Mouse (Mus musculus) hindbrain, embryonic 16.5 days (tissue): ENCODE measurements around the gene Ung. TPM values are rescaled to one million over a fixed set of nuclear protein-coding genes. Genes with fewer than 3 reads are reported as not detected.

Source experiments
- ATAC-seq: fragments of 200-750 bp; cut with Nextera tagmentation; 2 replicates; pipeline ENCODE4 v1.8.0; 2017; ENCODE audit warnings: moderate TSS enrichment, moderate library complexity
- H3K27ac ChIP-seq: fragments of 300-500 bp; sonication (generic); 2 replicates; pipeline ENCODE4 v1.5.1; 2014; ENCODE audit warnings: low read depth, mild to moderate bottlenecking, control low read depth, low read length, moderate library complexity
- H3K27me3 ChIP-seq: fragments of 300-500 bp; sonication (generic); replicated peaks from 2 replicates; pipeline ENCODE4 v1.6.1; 2014; ENCODE audit warnings: low read length; ENCODE audit not compliant: control insufficient read depth, insufficient read depth
- H3K36me3 ChIP-seq: fragments of 300-500 bp; sonication (generic); 2 replicates; pipeline ENCODE4 v1.6.1; 2014; ENCODE audit warnings: mild to moderate bottlenecking, low read length, moderate library complexity, mixed read lengths; ENCODE audit not compliant: control insufficient read depth, insufficient read depth
- H3K4me1 ChIP-seq: fragments of 300-500 bp; sonication (generic); 2 replicates; pipeline ENCODE4 v1.6.1; 2014; ENCODE audit warnings: low read depth, low read length; ENCODE audit not compliant: control insufficient read depth, insufficient read depth
- H3K4me2 ChIP-seq: fragments of 300-500 bp; sonication (generic); 2 replicates; pipeline ENCODE4 v1.6.1; 2014; ENCODE audit warnings: mild to moderate bottlenecking, low read length, control low read depth, moderate library complexity
- H3K4me3 ChIP-seq: fragments of 300-500 bp; sonication (generic); 2 replicates; pipeline ENCODE4 v1.5.1; 2014; ENCODE audit warnings: mild to moderate bottlenecking, low read length, control low read depth, moderate library complexity
- H3K9ac ChIP-seq: fragments of 300-500 bp; sonication (generic); 2 replicates; pipeline ENCODE4 v1.6.1; 2014; ENCODE audit warnings: low read depth, mild to moderate bottlenecking, control low read depth, low read length, moderate library complexity
- H3K9me3 ChIP-seq: fragments of 300-500 bp; sonication (generic); 2 replicates; pipeline ENCODE4 v1.6.1; 2014; ENCODE audit warnings: mild to moderate bottlenecking, low read length, moderate library complexity; ENCODE audit not compliant: control insufficient read depth
- WGBS: fragments of 180-500 bp; shearing (Covaris S2); extraction: QIAGEN DNeasy Blood & Tissue Kit; methylation state at CpG from one replicate; pipeline ENCODE4 v1.1.7; 2014; 5-methylcytosine and 5-hydroxymethylcytosine counted together
- polyA plus RNA-seq: library from polyadenylated mRNA; unstranded; fragments of >200 nt; fragmentation: Nextera tagmentation; extraction: Ambion mirVana; gene quantifications from 2 replicates; pipeline ENCODE4 v1.2.1, GENCODE M21; 2015

Ung gene
- polyA plus RNA-seq, 1 experiment from 2014 or later = 12.1 TPM

- no peak overlapping the region for H3K27ac ChIP-seq
- H3K4me3 ChIP-seq = no peak overlapping the region
- no peaks in the 10 kb centered on the region for H3K36me3 ChIP-seq
- peaks cover 8% of the 10 kb centered on the region for H3K4me1 ChIP-seq
- peak overlapping the region; percentile 10; the same call in 1 of the 2 replicates for H3K4me2 ChIP-seq
- no peaks in the 10 kb centered on the region for H3K9me3 ChIP-seq
- no peak for ATAC-seq
- H3K27me3 ChIP-seq = peaks cover 7% of the 10 kb centered on the region
- 15% methylated on average over 16 of the region's 16 CpGs for WGBS
- H3K9ac ChIP-seq = no peak overlapping the region
Measured at GRCm38 (mm10) chr5:114174639-114175038, 44.5 kb downstream of the Ung start.

- peaks cover 7% of the 10 kb centered on the region for H3K27me3 ChIP-seq
- peak overlapping the region; percentile 58 for H3K9ac ChIP-seq
- H3K9me3 ChIP-seq = no peaks in the 10 kb centered on the region
- no peak overlapping the region for H3K27ac ChIP-seq
- 1% methylated on average over 26 of the region's 26 CpGs for WGBS
- H3K4me3 ChIP-seq = peak overlapping the region; percentile 45
- peak overlapping the region; percentile 66 for H3K4me2 ChIP-seq
- ATAC-seq = peak; percentile 84
- no peaks in the 10 kb centered on the region for H3K36me3 ChIP-seq
- H3K4me1 ChIP-seq = peaks cover 8% of the 10 kb centered on the region
Measured at GRCm38 (mm10) chr5:114175596-114176171, 45.5 kb downstream of the Ung start.

- Histone ChIP-seq H3K4me1 (peaks cover 8% of the 10 kb centered on the region), H3K9me3 (no peaks in the 10 kb centered on the region), H3K27me3 (peaks cover 7% of the 10 kb centered on the region), H3K4me2 (peak overlapping the region; percentile 66; the same call in 1 of the 2 replicates), H3K4me3 (no peak overlapping the region), H3K27ac (no peak overlapping the region), H3K36me3 (no peaks in the 10 kb centered on the region), H3K9ac (no peak overlapping the region)
- ATAC-seq = no peak
- 59% methylated on average over 8 of the region's 8 CpGs for WGBS
Measured at GRCm38 (mm10) chr5:114176548-114177400, 46.6 kb downstream of the Ung start.

- WGBS = 91% methylated on average over 4 of the region's 4 CpGs
- H3K27me3 ChIP-seq = peaks cover 7% of the 10 kb centered on the region
- H3K4me2 ChIP-seq = no peak overlapping the region
- ATAC-seq = no peak
- peaks cover 8% of the 10 kb centered on the region for H3K4me1 ChIP-seq
- H3K36me3 ChIP-seq = no peaks in the 10 kb centered on the region
- H3K27ac ChIP-seq = no peak overlapping the region
- H3K9me3 ChIP-seq = no peaks in the 10 kb centered on the region
- no peak overlapping the region for H3K4me3 ChIP-seq
- no peak overlapping the region for H3K9ac ChIP-seq
Measured at GRCm38 (mm10) chr5:114177966-114178719, 48.0 kb downstream of the Ung start.

GRCm38 (mm10) chr5:114179541-114179940 lies 49.4 kb downstream of the Ung start:
- peaks cover 8% of the 10 kb centered on the region for H3K4me1 ChIP-seq
- no peak for ATAC-seq
- no peaks in the 10 kb centered on the region for H3K9me3 ChIP-seq
- H3K4me3 ChIP-seq = no peak overlapping the region
- H3K9ac ChIP-seq = no peak overlapping the region
- H3K4me2 ChIP-seq = no peak overlapping the region
- no peaks in the 10 kb centered on the region for H3K36me3 ChIP-seq
- 87% methylated on average over 11 of the region's 11 CpGs for WGBS
- peaks cover 7% of the 10 kb centered on the region for H3K27me3 ChIP-seq
- no peak overlapping the region for H3K27ac ChIP-seq

- no peak overlapping the region for H3K4me2 ChIP-seq
- no peaks in the 10 kb centered on the region for H3K9me3 ChIP-seq
- no peak overlapping the region for H3K4me3 ChIP-seq
- no peaks in the 10 kb centered on the region for H3K36me3 ChIP-seq
- WGBS = 95% methylated on average over 2 of the region's 2 CpGs
- no peak overlapping the region for H3K9ac ChIP-seq
- H3K27me3 ChIP-seq = no peaks in the 10 kb centered on the region
- no peaks in the 10 kb centered on the region for H3K4me1 ChIP-seq
- H3K27ac ChIP-seq = no peak overlapping the region
- ATAC-seq = no peak
Measured at GRCm38 (mm10) chr5:114183493-114183892, 53.3 kb downstream of the Ung start.

- no peak for ATAC-seq
- Histone ChIP-seq H3K27ac (no peak overlapping the region), H3K27me3 (no peaks in the 10 kb centered on the region), H3K4me2 (no peak overlapping the region), H3K36me3 (no peaks in the 10 kb centered on the region), H3K9ac (no peak overlapping the region), H3K9me3 (no peaks in the 10 kb centered on the region), H3K4me3 (no peak overlapping the region), H3K4me1 (no peaks in the 10 kb centered on the region)
- 79% methylated on average over 2 of the region's 2 CpGs for WGBS
Measured at GRCm38 (mm10) chr5:114187108-114187507, 56.9 kb downstream of the Ung start.
